Mouse (Mus musculus) E14TG2a.4 (cell line): ENCODE results near the gene Wdr34.

Experiments used
- CTCF ChIP-seq: conservative IDR thresholded peaks from 2 replicates; pipeline ENCODE4 v1.5.1; 2014; ENCODE audit warnings: low read length
- NANOG ChIP-seq: IDR thresholded peaks from 2 replicates; pipeline ENCODE4 v1.6.1; 2014; ENCODE audit warnings: borderline replicate concordance, low read length, mixed read lengths
- POU5F1 ChIP-seq: IDR thresholded peaks from 2 replicates; pipeline ENCODE4 v1.6.1; 2014; ENCODE audit warnings: low read length, borderline replicate concordance

GRCm38 (mm10) chr2:30076959-30077358 is 28.3 kb upstream of the Wdr34 start:
- TF ChIP-seq CTCF (no peak), POU5F1 (no peak), NANOG (no peak)
